Mouse (Mus musculus) lung, embryonic 15.5 days (tissue): ENCODE measurements around the gene Gm17660. TPM values are rescaled to one million over a fixed set of nuclear protein-coding genes. Genes with fewer than 3 reads are reported as not detected.

Source experiments
- ATAC-seq: fragments of 200-750 bp; cut with Nextera tagmentation; 2 replicates; pipeline ENCODE4 v1.8.0; 2017; ENCODE audit warnings: moderate number of reproducible peaks, borderline replicate concordance; ENCODE audit not compliant: low FRiP score, low TSS enrichment; ENCODE audit errors: extremely low read depth
- H3K27ac ChIP-seq: fragments of 300-500 bp; sonication (generic); 2 replicates; pipeline ENCODE4 v1.5.1; 2015; ENCODE audit warnings: moderate library complexity, mild to moderate bottlenecking, inconsistent platforms
- H3K27me3 ChIP-seq: fragments of 300-500 bp; sonication (generic); 2 replicates; pipeline ENCODE4 v1.6.1; 2015; ENCODE audit warnings: inconsistent platforms
- H3K36me3 ChIP-seq: fragments of 300-500 bp; sonication (generic); 2 replicates; pipeline ENCODE4 v1.6.1; 2015; ENCODE audit warnings: inconsistent platforms
- H3K4me1 ChIP-seq: fragments of 300-500 bp; sonication (generic); 2 replicates; pipeline ENCODE4 v1.6.1; 2015; ENCODE audit warnings: inconsistent platforms
- H3K4me2 ChIP-seq: fragments of 300-500 bp; sonication (generic); 2 replicates; pipeline ENCODE4 v1.6.1; 2015; ENCODE audit warnings: inconsistent platforms, mild to moderate bottlenecking, moderate library complexity
- H3K4me3 ChIP-seq: fragments of 300-500 bp; sonication (generic); 2 replicates; pipeline ENCODE4 v1.5.1; 2015; ENCODE audit warnings: mild to moderate bottlenecking, inconsistent platforms
- H3K9ac ChIP-seq: fragments of 300-500 bp; sonication (generic); 2 replicates; pipeline ENCODE4 v1.6.1; 2015; ENCODE audit warnings: inconsistent platforms
- H3K9me3 ChIP-seq: fragments of 300-500 bp; sonication (generic); 2 replicates; pipeline ENCODE4 v1.6.1; 2016; ENCODE audit warnings: inconsistent platforms
- WGBS: fragments of 180-500 bp; shearing (Covaris S2); methylation state at CpG from one replicate; pipeline ENCODE4 v1.1.7; 2015; 5-methylcytosine and 5-hydroxymethylcytosine counted together
- polyA plus RNA-seq: library from polyadenylated mRNA; unstranded; fragments of >200 nt; fragmentation: Nextera tagmentation; extraction: Ambion mirVana; gene quantifications from 2 replicates; pipeline ENCODE4 v1.2.1, GENCODE M21; 2015

Gene Gm17660
- polyA plus RNA-seq, 1 experiment from 2014 or later = 0.42 TPM

- peaks cover 20% of the 10 kb centered on the region for H3K36me3 ChIP-seq
- no peak for ATAC-seq
Observed at GRCm38 (mm10) chr5:104052956-104053355, 24.5 kb downstream of the Gm17660 start.

GRCm38 (mm10) chr5:104048139-104048538 lies 29.3 kb downstream of the Gm17660 start:
- Histone ChIP-seq H3K27me3 (no peaks in the 10 kb centered on the region), H3K4me2 (peak overlapping the region; percentile 70), H3K9ac (peak overlapping the region; percentile 83; the same call in 1 of the 2 replicates), H3K9me3 (no peaks in the 10 kb centered on the region), H3K27ac (peak overlapping the region; percentile 88; the same call in 1 of the 2 replicates), H3K36me3 (peaks cover 19% of the 10 kb centered on the region), H3K4me1 (peaks cover 16% of the 10 kb centered on the region), H3K4me3 (peak overlapping the region; percentile 96)
- ATAC-seq = no peak
- 26% methylated on average over 4 of the region's 4 CpGs for WGBS

More at GRCm38 (mm10) chr5:104052956-104053355, 24.5 kb downstream of the Gm17660 start:
- H3K9ac ChIP-seq = no peak overlapping the region
- H3K4me3 ChIP-seq = no peak overlapping the region
- WGBS = 55% methylated on average over 8 of the region's 8 CpGs
- no peaks in the 10 kb centered on the region for H3K27me3 ChIP-seq
- H3K27ac ChIP-seq = no peak overlapping the region
- H3K4me1 ChIP-seq = peaks cover 5% of the 10 kb centered on the region
- no peak overlapping the region for H3K4me2 ChIP-seq
- H3K9me3 ChIP-seq = no peaks in the 10 kb centered on the region

GRCm38 (mm10) chr5:104047200-104048105 lies 30.0 kb downstream of the Gm17660 start:
- Histone ChIP-seq H3K4me2 (peak overlapping the region; percentile 70), H3K9ac (peak overlapping the region; percentile 83), H3K27ac (peak overlapping the region; percentile 88), H3K36me3 (peaks cover 19% of the 10 kb centered on the region), H3K9me3 (no peaks in the 10 kb centered on the region), H3K27me3 (no peaks in the 10 kb centered on the region), H3K4me3 (peak overlapping the region; percentile 96), H3K4me1 (peaks cover 16% of the 10 kb centered on the region)
- peak; percentile 7; the same call in 1 of the 2 replicates for ATAC-seq
- WGBS = 2% methylated on average over 19 of the region's 19 CpGs

GRCm38 (mm10) chr5:104046256-104047199 lies 30.9 kb downstream of the Gm17660 start, which contains the start of gene Nudt9:
Gene Nudt9 (plus strand): TSS chr5:104046306.
- Histone ChIP-seq H3K9me3 (no peaks in the 10 kb centered on the region), H3K4me1 (peaks cover 16% of the 10 kb centered on the region), H3K9ac (peak within 1 kb of the TSS; percentile 83), H3K27me3 (no peaks in the 10 kb centered on the region), H3K27ac (peak within 1 kb of the TSS; percentile 88), H3K4me2 (peak within 1 kb of the TSS; percentile 70), H3K36me3 (peaks cover 11% of the 10 kb centered on the region), H3K4me3 (peak within 1 kb of the TSS; percentile 96)
- ATAC-seq = peak; percentile 98
- WGBS = 5% methylated on average over 90 of the region's 90 CpGs

GRCm38 (mm10) chr5:104043704-104044103 lies 33.7 kb downstream of the Gm17660 start:
- H3K4me2 ChIP-seq = no peak overlapping the region
- no peak overlapping the region for H3K9ac ChIP-seq
- WGBS = 40% methylated on average over 2 of the region's 2 CpGs
- no peaks in the 10 kb centered on the region for H3K9me3 ChIP-seq
- no peaks in the 10 kb centered on the region for H3K27me3 ChIP-seq
- no peak overlapping the region for H3K27ac ChIP-seq
- no peak for ATAC-seq
- H3K36me3 ChIP-seq = no peaks in the 10 kb centered on the region
- peaks cover 16% of the 10 kb centered on the region for H3K4me1 ChIP-seq
- no peak overlapping the region for H3K4me3 ChIP-seq

GRCm38 (mm10) chr5:104042906-104043305 lies 34.5 kb downstream of the Gm17660 start:
- no peak for ATAC-seq
- Histone ChIP-seq H3K4me2 (no peak overlapping the region), H3K9me3 (no peaks in the 10 kb centered on the region), H3K9ac (no peak overlapping the region), H3K4me1 (peaks cover 10% of the 10 kb centered on the region), H3K4me3 (no peak overlapping the region), H3K36me3 (no peaks in the 10 kb centered on the region), H3K27me3 (no peaks in the 10 kb centered on the region), H3K27ac (no peak overlapping the region)
- WGBS = 91% methylated on average over 2 of the region's 2 CpGs

- no peak overlapping the region for H3K9ac ChIP-seq
- H3K4me2 ChIP-seq = no peak overlapping the region
- H3K27ac ChIP-seq = no peak overlapping the region
- 65% methylated on average over 6 of the region's 6 CpGs for WGBS
- no peak for ATAC-seq
- no peaks in the 10 kb centered on the region for H3K4me1 ChIP-seq
- no peak overlapping the region for H3K4me3 ChIP-seq
- H3K9me3 ChIP-seq = no peaks in the 10 kb centered on the region
- H3K36me3 ChIP-seq = no peaks in the 10 kb centered on the region
- no peaks in the 10 kb centered on the region for H3K27me3 ChIP-seq
Observed at GRCm38 (mm10) chr5:104039154-104039932, 38.1 kb downstream of the Gm17660 start.

- Histone ChIP-seq H3K4me2 (no peak overlapping the region), H3K9ac (no peak overlapping the region), H3K4me1 (no peaks in the 10 kb centered on the region), H3K27me3 (no peaks in the 10 kb centered on the region), H3K36me3 (no peaks in the 10 kb centered on the region), H3K4me3 (no peak overlapping the region), H3K9me3 (no peaks in the 10 kb centered on the region), H3K27ac (no peak overlapping the region)
- WGBS = 62% methylated on average over 1 of the region's 1 CpGs
- no peak for ATAC-seq
Observed at GRCm38 (mm10) chr5:104036686-104037085, 40.7 kb downstream of the Gm17660 start.

GRCm38 (mm10) chr5:104035824-104036223 lies 41.6 kb downstream of the Gm17660 start:
- no peaks in the 10 kb centered on the region for H3K36me3 ChIP-seq
- no peaks in the 10 kb centered on the region for H3K4me1 ChIP-seq
- no peaks in the 10 kb centered on the region for H3K27me3 ChIP-seq
- no peak overlapping the region for H3K9ac ChIP-seq
- 28% methylated on average over 1 of the region's 1 CpGs for WGBS
- H3K9me3 ChIP-seq = no peaks in the 10 kb centered on the region
- H3K4me3 ChIP-seq = no peak overlapping the region
- H3K27ac ChIP-seq = no peak overlapping the region
- no peak overlapping the region for H3K4me2 ChIP-seq
- no peak for ATAC-seq

GRCm38 (mm10) chr5:104035066-104035465 lies 42.3 kb downstream of the Gm17660 start:
- Histone ChIP-seq H3K4me2 (no peak overlapping the region), H3K9me3 (no peaks in the 10 kb centered on the region), H3K9ac (no peak overlapping the region), H3K27ac (no peak overlapping the region), H3K4me3 (no peak overlapping the region), H3K4me1 (no peaks in the 10 kb centered on the region), H3K36me3 (no peaks in the 10 kb centered on the region), H3K27me3 (no peaks in the 10 kb centered on the region)
- ATAC-seq = no peak

GRCm38 (mm10) chr5:104032434-104033097 lies 44.8 kb downstream of the Gm17660 start:
- Histone ChIP-seq H3K9me3 (no peaks in the 10 kb centered on the region), H3K9ac (no peak overlapping the region), H3K27me3 (no peaks in the 10 kb centered on the region), H3K27ac (no peak overlapping the region), H3K4me2 (no peak overlapping the region), H3K36me3 (no peaks in the 10 kb centered on the region), H3K4me3 (no peak overlapping the region), H3K4me1 (no peaks in the 10 kb centered on the region)
- WGBS = 40% methylated on average over 2 of the region's 2 CpGs
- ATAC-seq = no peak
